Mouse (Mus musculus) intestine, postnatal 0 days (tissue): Measurements from ENCODE around the gene 2610528J11Rik. TPM values are rescaled to one million over a fixed set of nuclear protein-coding genes. Genes with fewer than 3 reads are reported as not detected.

Source experiments
- ATAC-seq: fragments of 200-750 bp; cut with Nextera tagmentation; 2 replicates; pipeline ENCODE4 v1.8.0; 2017; ENCODE audit warnings: mild to moderate bottlenecking, moderate TSS enrichment, moderate library complexity
- H3K27ac ChIP-seq: fragments of 300-500 bp; sonication (generic); 2 replicates; pipeline ENCODE4 v1.5.1; 2014; ENCODE audit warnings: mild to moderate bottlenecking, low read depth, low read length, moderate library complexity
- H3K27me3 ChIP-seq: fragments of 300-500 bp; sonication (generic); replicated peaks from 2 replicates; pipeline ENCODE4 v1.6.1; 2014; ENCODE audit warnings: low read length, mixed read lengths; ENCODE audit not compliant: control insufficient read depth, insufficient read depth
- H3K36me3 ChIP-seq: fragments of 300-500 bp; sonication (generic); 2 replicates; pipeline ENCODE4 v1.6.1; 2014; ENCODE audit warnings: mild to moderate bottlenecking, moderate library complexity; ENCODE audit not compliant: control insufficient read depth, insufficient read depth
- H3K4me1 ChIP-seq: fragments of 300-500 bp; sonication (generic); replicated peaks from 2 replicates; pipeline ENCODE4 v1.6.1; 2014; ENCODE audit warnings: antibody characterized with exemption, low read length, mixed read lengths; ENCODE audit not compliant: control insufficient read depth, insufficient read depth
- H3K4me2 ChIP-seq: fragments of 300-500 bp; sonication (generic); replicated peaks from 2 replicates; pipeline ENCODE4 v1.6.1; 2014; ENCODE audit warnings: low read depth, mild to moderate bottlenecking, moderate library complexity
- H3K4me3 ChIP-seq: fragments of 300-500 bp; sonication (generic); 2 replicates; pipeline ENCODE4 v1.5.1; 2014; ENCODE audit warnings: low read depth, low read length
- H3K9ac ChIP-seq: fragments of 300-500 bp; sonication (generic); 2 replicates; pipeline ENCODE4 v1.6.1; 2014; ENCODE audit warnings: mild to moderate bottlenecking, low read depth, low read length
- H3K9me3 ChIP-seq: fragments of 300-500 bp; sonication (generic); 2 replicates; pipeline ENCODE4 v1.6.1; 2016; ENCODE audit warnings: mixed run types; ENCODE audit not compliant: control insufficient read depth
- CTCF ChIP-seq: sonication (generic); IDR thresholded peaks from 2 replicates; pipeline ENCODE4 v1.5.1; 2016; ENCODE audit warnings: low read depth, mild to moderate bottlenecking, control low read depth, antibody characterized with exemption, moderate library complexity
- WGBS: fragments of 180-500 bp; shearing (Covaris S2); extraction: QIAGEN DNeasy Blood & Tissue Kit; methylation state at CpG from one replicate; pipeline ENCODE4 v1.1.7; 2014; 5-methylcytosine and 5-hydroxymethylcytosine counted together
- polyA plus RNA-seq: library from polyadenylated mRNA; unstranded; fragments of >200 nt; fragmentation: Nextera tagmentation; extraction: Ambion mirVana; gene quantifications from 2 replicates; pipeline ENCODE4 v1.2.1, GENCODE M21; 2015

Gene 2610528J11Rik
- polyA plus RNA-seq, 1 experiment from 2014 or later: 119 TPM

DNA sequence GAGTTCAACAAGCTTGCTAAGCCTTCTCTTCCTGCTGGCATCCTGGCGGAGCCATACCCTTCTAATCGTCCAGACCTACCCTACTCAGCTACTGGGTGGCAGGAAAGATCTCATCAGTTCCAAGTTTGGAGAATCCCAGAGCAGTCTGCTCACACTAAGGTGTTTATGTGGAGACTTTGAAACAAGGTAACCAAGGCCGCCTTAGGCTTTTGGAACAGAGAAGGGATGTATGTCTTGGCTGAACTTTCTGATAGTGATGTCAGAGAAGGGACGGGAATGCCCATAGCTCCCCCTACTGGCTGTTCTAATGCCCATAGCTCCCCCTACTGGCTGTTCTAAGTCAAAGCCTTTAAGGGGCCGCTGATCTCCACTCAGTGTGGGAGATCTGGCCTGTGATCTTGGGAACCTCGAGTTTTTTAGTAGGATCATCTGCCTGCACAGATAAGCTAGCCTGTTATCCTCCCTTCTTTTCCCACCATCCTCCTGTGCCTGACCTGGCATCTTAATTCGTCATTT lies 39.4 kb downstream of the 2610528J11Rik start:
- Histone ChIP-seq H3K27me3 (no peaks in the 10 kb centered on the region), H3K4me3 (no peak overlapping the region), H3K36me3 (no peaks in the 10 kb centered on the region), H3K27ac (no peak overlapping the region), H3K9me3 (no peaks in the 10 kb centered on the region), H3K4me1 (no peaks in the 10 kb centered on the region), H3K9ac (no peak overlapping the region), H3K4me2 (no peak overlapping the region)
- ATAC-seq: no peak
- peak; percentile 99 for TF ChIP-seq CTCF
- WGBS: 31% methylated on average over 7 of the region's 7 CpGs

DNA sequence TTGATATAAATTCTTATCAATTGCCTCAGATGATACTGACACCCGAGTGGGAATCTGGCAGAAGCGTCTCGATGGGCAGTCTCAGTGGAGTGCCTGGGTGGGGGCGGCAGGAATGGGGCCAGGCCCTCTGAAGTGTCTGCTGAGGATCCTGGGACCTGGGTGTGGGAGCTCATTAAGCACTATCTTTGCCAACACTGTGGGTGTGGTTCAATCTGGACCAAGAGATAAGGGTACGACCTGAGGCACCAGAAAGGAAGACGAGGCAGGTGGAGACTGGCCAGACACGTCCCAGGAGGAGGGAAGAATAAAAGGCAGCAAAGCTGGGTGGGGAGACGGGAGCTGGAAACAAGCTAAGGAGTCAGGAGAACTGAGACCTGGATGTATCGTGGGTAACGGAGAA lies 41.9 kb downstream of the 2610528J11Rik start:
- Histone ChIP-seq H3K4me2 (peak overlapping the region; percentile 40), H3K27me3 (no peaks in the 10 kb centered on the region), H3K9me3 (no peaks in the 10 kb centered on the region), H3K9ac (no peak overlapping the region), H3K4me3 (no peak overlapping the region), H3K36me3 (no peaks in the 10 kb centered on the region), H3K4me1 (no peaks in the 10 kb centered on the region), H3K27ac (no peak overlapping the region)
- ATAC-seq: no peak
- WGBS: 32% methylated on average over 10 of the region's 10 CpGs
- TF ChIP-seq CTCF: no peak

DNA sequence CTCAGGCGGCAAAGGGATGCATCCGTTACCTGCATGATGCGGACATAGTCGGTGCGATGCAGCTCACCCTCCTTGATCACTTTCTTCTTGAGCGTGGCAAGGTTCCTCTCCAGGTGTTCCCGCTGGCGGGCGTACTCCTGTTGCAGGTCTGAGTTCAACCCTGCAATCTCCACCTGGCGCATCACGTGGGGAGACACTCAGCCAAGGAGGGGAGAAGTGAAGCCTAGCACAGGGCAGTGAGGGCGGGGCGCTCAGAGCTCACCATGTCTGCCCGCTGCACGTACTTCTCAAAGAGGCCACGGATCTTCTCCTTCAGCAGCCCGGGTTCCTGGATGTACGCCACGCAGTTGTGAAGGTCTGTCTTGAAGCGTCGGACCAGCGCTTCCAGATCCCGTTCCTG lies 42.5 kb downstream of the 2610528J11Rik start:
- no peaks in the 10 kb centered on the region for H3K9me3 ChIP-seq
- H3K9ac ChIP-seq: no peak overlapping the region
- no peak overlapping the region for H3K27ac ChIP-seq
- WGBS: 53% methylated on average over 23 of the region's 23 CpGs
- no peaks in the 10 kb centered on the region for H3K27me3 ChIP-seq
- H3K4me2 ChIP-seq: peak overlapping the region; percentile 40
- H3K36me3 ChIP-seq: no peaks in the 10 kb centered on the region
- TF ChIP-seq CTCF: no peak
- no peaks in the 10 kb centered on the region for H3K4me1 ChIP-seq
- ATAC-seq: peak; percentile 54; the same call in 1 of the 2 replicates
- H3K4me3 ChIP-seq: no peak overlapping the region

DNA sequence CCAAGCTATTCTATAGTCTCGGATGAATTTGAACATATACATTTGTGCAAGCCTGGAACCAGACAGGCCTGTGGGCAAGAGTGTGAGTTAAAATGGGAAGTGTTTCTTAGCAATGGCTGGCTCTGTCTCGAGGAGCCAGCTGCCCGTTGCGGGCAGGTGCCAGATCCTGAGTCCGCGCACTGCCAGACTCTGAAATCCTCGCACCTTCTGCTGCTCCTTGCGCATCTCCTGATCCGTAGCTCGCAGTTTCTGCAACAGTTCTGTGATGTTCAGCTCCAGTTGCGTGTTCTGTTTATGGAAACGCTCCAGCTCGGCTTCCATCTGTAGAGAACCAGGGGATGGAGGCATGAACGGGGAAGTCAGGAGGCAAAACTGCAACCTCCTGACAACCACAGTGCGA lies 44.6 kb downstream of the 2610528J11Rik start:
- Histone ChIP-seq H3K27me3 (no peaks in the 10 kb centered on the region), H3K4me3 (no peak overlapping the region), H3K4me1 (no peaks in the 10 kb centered on the region), H3K36me3 (no peaks in the 10 kb centered on the region), H3K4me2 (no peak overlapping the region), H3K9ac (no peak overlapping the region), H3K27ac (no peak overlapping the region), H3K9me3 (no peaks in the 10 kb centered on the region)
- TF ChIP-seq CTCF: no peak
- no peak for ATAC-seq
- 76% methylated on average over 15 of the region's 15 CpGs for WGBS

GRCm38 (mm10) chr4:118576097-118576496 lies 49.3 kb downstream of the 2610528J11Rik start:
- 4% methylated on average over 6 of the region's 6 CpGs for WGBS
- no peaks in the 10 kb centered on the region for H3K27me3 ChIP-seq
- H3K4me2 ChIP-seq: no peak overlapping the region
- peak; percentile 96 for TF ChIP-seq CTCF
- 0 out of 2 replicates have a peak, but pooled peaks have one; percentile 31 for ATAC-seq
- no peak overlapping the region for H3K9ac ChIP-seq
- no peaks in the 10 kb centered on the region for H3K36me3 ChIP-seq
- H3K27ac ChIP-seq: no peak overlapping the region
- H3K9me3 ChIP-seq: no peaks in the 10 kb centered on the region
- H3K4me3 ChIP-seq: no peak overlapping the region
- no peaks in the 10 kb centered on the region for H3K4me1 ChIP-seq

DNA sequence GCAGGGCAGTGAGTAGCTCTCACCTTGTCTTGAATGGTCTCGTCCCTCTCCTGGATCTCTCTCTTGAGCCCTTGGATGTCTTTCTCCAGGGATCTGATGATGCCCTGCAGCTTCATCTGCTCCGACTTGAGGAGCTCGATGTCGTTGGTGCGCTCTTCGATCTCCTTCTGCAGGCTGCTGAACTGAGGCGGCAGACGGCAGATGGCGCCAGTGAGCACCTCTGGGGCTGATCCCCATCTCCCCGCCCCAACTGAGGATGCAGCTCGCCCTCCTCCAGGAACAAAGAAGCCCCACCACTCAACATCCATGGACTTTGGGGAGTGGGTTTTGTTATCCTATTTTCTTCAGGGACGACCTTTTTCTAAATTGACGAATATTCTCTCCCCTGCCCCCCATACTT lies 52.5 kb downstream of the 2610528J11Rik start:
- no peak for ATAC-seq
- TF ChIP-seq CTCF: peak; percentile 73
- no peaks in the 10 kb centered on the region for H3K9me3 ChIP-seq
- no peaks in the 10 kb centered on the region for H3K4me1 ChIP-seq
- H3K27me3 ChIP-seq: no peaks in the 10 kb centered on the region
- no peak overlapping the region for H3K4me2 ChIP-seq
- H3K36me3 ChIP-seq: no peaks in the 10 kb centered on the region
- no peak overlapping the region for H3K4me3 ChIP-seq
- 41% methylated on average over 13 of the region's 13 CpGs for WGBS
- H3K27ac ChIP-seq: no peak overlapping the region
- no peak overlapping the region for H3K9ac ChIP-seq

Other genes starting within 250 kb of the 2610528J11Rik start
- 32.8 and 37.9 TPM in 2 replicates for gene Ptprf, start 235.6 kb upstream of the 2610528J11Rik start, polyA plus RNA-seq
- 2.8 and 4.2 TPM in 2 replicates for gene Szt2, start 117.7 kb upstream of the 2610528J11Rik start, polyA plus RNA-seq
- gene Med8, start 117.7 kb upstream of the 2610528J11Rik start, polyA plus RNA-seq: 71.8 and 76.0 TPM in 2 replicates
- gene Elovl1, start 98.9 kb upstream of the 2610528J11Rik start, polyA plus RNA-seq: 221 and 225 TPM in 2 replicates
- gene Cdc20, start 89.6 kb upstream of the 2610528J11Rik start, polyA plus RNA-seq: 37.3 and 42.7 TPM in 2 replicates
- gene Mpl, start 69.5 kb upstream of the 2610528J11Rik start, polyA plus RNA-seq: 0.05 and 0.10 TPM in 2 replicates
- 11.3 and 11.9 TPM in 2 replicates for gene Tie1, start 36.9 kb upstream of the 2610528J11Rik start, polyA plus RNA-seq
- 19.8 and 20.7 TPM in 2 replicates for gene Tmem125, start 17.0 kb downstream of the 2610528J11Rik start, polyA plus RNA-seq
- 0.29 and 0.42 TPM in 2 replicates for gene Cfap57, start 93.8 kb downstream of the 2610528J11Rik start, polyA plus RNA-seq
- 76.2 and 79.9 TPM in 2 replicates for gene Ebna1bp2, start 93.8 kb downstream of the 2610528J11Rik start, polyA plus RNA-seq
- not detected in 2 replicates for gene Olfr62, start 132.0 kb downstream of the 2610528J11Rik start, polyA plus RNA-seq
- not detected in 2 replicates for gene Olfr1342, start 165.8 kb downstream of the 2610528J11Rik start, polyA plus RNA-seq
- not detected in 2 replicates for gene Olfr1341, start 176.5 kb downstream of the 2610528J11Rik start, polyA plus RNA-seq
- gene Olfr1340, start 193.1 kb downstream of the 2610528J11Rik start, polyA plus RNA-seq: not detected in 2 replicates
- gene Olfr1339, start 205.2 kb downstream of the 2610528J11Rik start, polyA plus RNA-seq: not detected in 2 replicates
- gene Olfr1338, start 231.7 kb downstream of the 2610528J11Rik start, polyA plus RNA-seq: not detected in 2 replicates